Mouse (Mus musculus) limb, embryonic 13.5 days (tissue): ENCODE data around the gene Dgkz. TPM values are rescaled to one million over a fixed set of nuclear protein-coding genes. Genes with fewer than 3 reads are reported as not detected.
A peak's percentile ranks its signal among the peaks of the same experiment; 100 is the strongest.

ENCODE experiments used
- ATAC-seq: fragments of 200-750 bp; cut with Nextera tagmentation; 2 replicates; pipeline ENCODE4 v1.8.0; 2017; ENCODE audit warnings: low read depth, moderate number of reproducible peaks, moderate TSS enrichment; ENCODE audit not compliant: low FRiP score
- H3K27ac ChIP-seq: fragments of 300-500 bp; sonication (generic); 2 replicates; pipeline ENCODE4 v1.5.1; 2015; ENCODE audit warnings: inconsistent platforms, mild to moderate bottlenecking, moderate library complexity
- H3K27me3 ChIP-seq: fragments of 300-500 bp; sonication (generic); 2 replicates; pipeline ENCODE4 v1.6.1; 2015; ENCODE audit warnings: mild to moderate bottlenecking, inconsistent platforms
- H3K36me3 ChIP-seq: fragments of 300-500 bp; sonication (generic); 2 replicates; pipeline ENCODE4 v1.6.1; 2015; ENCODE audit warnings: inconsistent platforms, mild to moderate bottlenecking, moderate library complexity
- H3K4me1 ChIP-seq: fragments of 300-500 bp; sonication (generic); 2 replicates; pipeline ENCODE4 v1.6.1; 2015; ENCODE audit warnings: inconsistent platforms
- H3K4me2 ChIP-seq: fragments of 300-500 bp; sonication (generic); replicated peaks from 2 replicates; pipeline ENCODE4 v1.6.1; 2015; ENCODE audit warnings: inconsistent platforms, mild to moderate bottlenecking, moderate library complexity
- H3K4me3 ChIP-seq: fragments of 300-500 bp; sonication (generic); 2 replicates; pipeline ENCODE4 v1.5.1; 2015; ENCODE audit warnings: moderate library complexity, mild to moderate bottlenecking, inconsistent platforms
- H3K9ac ChIP-seq: fragments of 300-500 bp; sonication (generic); 2 replicates; pipeline ENCODE4 v1.6.1; 2015; ENCODE audit warnings: mild to moderate bottlenecking, inconsistent platforms
- H3K9me3 ChIP-seq: fragments of 300-500 bp; sonication (generic); 2 replicates; pipeline ENCODE4 v1.6.1; 2016; ENCODE audit warnings: inconsistent platforms
- WGBS: fragments of 180-500 bp; shearing (Covaris S2); methylation state at CpG from one replicate; pipeline ENCODE4 v1.1.7; 2015; 5-methylcytosine and 5-hydroxymethylcytosine counted together
- polyA plus RNA-seq: library from polyadenylated mRNA; unstranded; fragments of >200 nt; fragmentation: Nextera tagmentation; extraction: Ambion mirVana; gene quantifications from 2 replicates; pipeline ENCODE4 v1.2.1, GENCODE M21; 2015

The Dgkz gene
- polyA plus RNA-seq, 1 experiment from 2014 or later = 34.0 TPM

GRCm38 (mm10) chr2:91931328-91932159, 44.1 kb downstream of the Dgkz start:
- Histone ChIP-seq H3K4me2 (peak overlapping the region; percentile 86), H3K9me3 (no peaks in the 10 kb centered on the region), H3K4me1 (peaks cover 45% of the 10 kb centered on the region), H3K36me3 (peaks cover 37% of the 10 kb centered on the region), H3K27ac (peak overlapping the region; percentile 99), H3K27me3 (no peaks in the 10 kb centered on the region), H3K9ac (peak overlapping the region; percentile 99), H3K4me3 (peak overlapping the region; percentile 94)
- ATAC-seq = peak; percentile 77
- WGBS = 2% methylated on average over 49 of the region's 50 CpGs

DNA sequence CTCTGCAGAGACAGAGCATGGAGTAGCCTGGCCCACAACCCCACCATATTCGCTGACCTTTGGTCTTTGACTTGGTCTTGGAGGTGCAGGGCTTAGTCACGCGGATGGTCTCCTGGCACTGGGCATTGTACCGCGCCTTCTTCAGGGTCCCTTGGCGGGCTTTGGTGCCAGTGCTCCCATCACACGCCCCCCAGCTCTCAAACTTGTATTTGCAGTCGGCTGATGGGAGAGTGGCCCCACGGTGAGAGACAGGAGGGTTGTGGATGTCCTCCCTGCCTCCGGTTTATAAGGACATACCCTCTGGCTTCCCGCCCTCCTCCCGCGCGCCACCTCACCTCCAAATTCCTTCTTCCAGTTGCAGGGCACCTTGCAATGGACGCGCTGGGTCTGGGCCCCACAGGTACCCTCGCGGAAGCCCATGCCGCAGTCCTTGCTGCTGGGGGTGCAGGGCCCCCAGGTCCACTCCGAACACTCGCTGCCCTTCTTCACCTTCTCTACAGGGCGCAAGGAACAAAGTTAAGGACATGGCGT, 44.8 kb downstream of the Dgkz start:
- Histone ChIP-seq H3K4me2 (peak overlapping the region; percentile 86), H3K36me3 (peaks cover 30% of the 10 kb centered on the region), H3K27me3 (peaks cover 3% of the 10 kb centered on the region; the same call in 1 of the 2 replicates), H3K27ac (peak overlapping the region; percentile 99), H3K4me3 (peak overlapping the region; percentile 94), H3K9ac (peak overlapping the region; percentile 99), H3K4me1 (peaks cover 45% of the 10 kb centered on the region), H3K9me3 (no peaks in the 10 kb centered on the region)
- no peak for ATAC-seq
- 1% methylated on average over 23 of the region's 23 CpGs for WGBS

DNA sequence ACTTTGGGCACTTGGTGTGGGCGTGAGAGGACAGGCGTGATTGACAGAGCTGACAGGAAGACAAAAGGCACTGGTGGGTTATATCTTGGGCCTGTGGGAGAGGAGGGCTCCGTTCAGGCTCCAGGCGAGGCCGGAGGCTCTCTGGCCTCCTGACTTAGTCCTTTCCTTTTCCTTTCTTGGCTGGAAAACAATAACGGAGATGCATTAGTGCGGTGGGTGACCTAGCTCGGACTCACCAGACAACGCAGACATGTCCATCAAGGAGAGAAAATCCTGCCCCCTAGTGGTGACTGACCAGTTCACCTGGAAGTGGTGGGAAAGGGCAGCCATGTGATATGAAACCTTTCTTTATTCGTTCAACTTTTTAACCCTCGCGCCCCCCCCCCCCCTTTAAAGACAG, 45.7 kb downstream of the Dgkz start:
- H3K9ac ChIP-seq = peak overlapping the region; percentile 99
- H3K27ac ChIP-seq = peak overlapping the region; percentile 99; the same call in 1 of the 2 replicates
- H3K4me3 ChIP-seq = peak overlapping the region; percentile 94
- 13% methylated on average over 12 of the region's 12 CpGs for WGBS
- H3K4me1 ChIP-seq = peaks cover 48% of the 10 kb centered on the region
- peak overlapping the region; percentile 86 for H3K4me2 ChIP-seq
- peaks cover 9% of the 10 kb centered on the region for H3K27me3 ChIP-seq
- H3K9me3 ChIP-seq = no peaks in the 10 kb centered on the region
- ATAC-seq = no peak
- peaks cover 21% of the 10 kb centered on the region for H3K36me3 ChIP-seq

DNA sequence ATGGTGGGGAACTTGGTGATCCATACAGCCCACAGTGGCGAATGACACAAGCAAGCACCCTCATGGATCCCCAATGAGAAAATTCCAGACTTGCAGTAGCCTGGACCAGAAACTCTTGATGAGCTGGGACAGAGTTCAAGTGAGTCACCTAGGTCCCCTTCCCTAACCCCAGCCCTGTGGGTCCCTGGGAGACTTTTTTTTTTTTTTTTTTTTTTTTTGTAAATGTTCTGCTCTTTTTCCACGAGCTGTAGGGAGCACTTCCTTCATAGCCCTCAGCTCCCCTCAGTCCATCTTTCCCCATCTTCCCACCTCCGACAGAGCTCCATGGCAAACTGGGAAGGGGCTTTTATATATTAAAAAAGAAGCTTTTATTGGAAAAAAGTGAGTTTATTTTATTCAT, 46.2 kb downstream of the Dgkz start:
- WGBS = 58% methylated on average over 3 of the region's 3 CpGs
- Histone ChIP-seq H3K9ac (peak overlapping the region; percentile 99; the same call in 1 of the 2 replicates), H3K27ac (no peak overlapping the region), H3K9me3 (no peaks in the 10 kb centered on the region), H3K4me1 (peaks cover 48% of the 10 kb centered on the region), H3K4me3 (peak overlapping the region; percentile 94), H3K27me3 (peaks cover 14% of the 10 kb centered on the region), H3K36me3 (peaks cover 17% of the 10 kb centered on the region), H3K4me2 (peak overlapping the region; percentile 86)
- no peak for ATAC-seq

DNA sequence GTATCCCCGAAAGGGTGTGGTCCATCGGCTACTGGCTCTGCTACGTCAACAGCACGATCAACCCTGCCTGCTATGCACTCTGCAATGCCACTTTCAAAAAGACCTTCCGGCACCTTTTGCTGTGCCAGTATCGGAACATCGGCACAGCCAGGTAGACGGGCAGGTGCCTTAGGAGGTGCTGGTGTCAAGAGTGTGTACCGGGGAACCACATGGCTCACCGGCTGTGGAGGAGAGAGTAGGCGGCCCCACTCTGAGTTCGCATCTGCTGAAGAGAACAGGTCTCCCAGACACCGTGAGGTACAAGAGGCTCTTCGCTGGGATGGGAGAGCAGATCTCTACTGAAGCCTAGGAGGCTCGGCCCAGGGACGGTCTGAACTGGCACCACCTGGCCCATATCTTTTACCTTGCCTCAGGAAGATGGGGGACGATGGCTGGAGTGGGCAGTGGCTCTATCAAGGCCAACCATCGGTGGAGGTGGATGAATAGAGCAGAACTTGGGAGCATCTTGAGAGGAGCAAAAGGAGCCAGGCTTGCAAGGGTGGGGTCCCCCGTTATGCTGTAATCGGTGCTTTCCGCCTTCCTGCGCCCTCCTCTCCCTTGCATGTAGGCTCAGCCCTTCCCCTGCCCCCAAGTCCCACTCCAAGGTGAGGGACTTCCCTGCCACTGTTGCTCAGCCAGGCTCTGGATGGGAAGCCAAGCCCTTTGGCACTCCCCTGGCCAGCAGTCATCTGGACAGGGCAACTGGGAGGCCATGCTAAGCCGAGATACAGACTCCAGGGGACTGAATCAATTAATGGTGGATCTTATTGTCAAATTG, 46.9 kb downstream of the Dgkz start:
- Histone ChIP-seq H3K4me2 (peak overlapping the region; percentile 86; the same call in 1 of the 2 replicates), H3K27ac (no peak overlapping the region), H3K36me3 (peaks cover 17% of the 10 kb centered on the region), H3K4me3 (no peak overlapping the region), H3K9me3 (no peaks in the 10 kb centered on the region), H3K9ac (no peak overlapping the region), H3K27me3 (peaks cover 21% of the 10 kb centered on the region), H3K4me1 (peaks cover 44% of the 10 kb centered on the region)
- ATAC-seq = no peak
- 63% methylated on average over 23 of the region's 23 CpGs for WGBS

GRCm38 (mm10) chr2:91927826-91928533, 47.7 kb downstream of the Dgkz start:
- H3K4me3 ChIP-seq = no peak overlapping the region

DNA sequence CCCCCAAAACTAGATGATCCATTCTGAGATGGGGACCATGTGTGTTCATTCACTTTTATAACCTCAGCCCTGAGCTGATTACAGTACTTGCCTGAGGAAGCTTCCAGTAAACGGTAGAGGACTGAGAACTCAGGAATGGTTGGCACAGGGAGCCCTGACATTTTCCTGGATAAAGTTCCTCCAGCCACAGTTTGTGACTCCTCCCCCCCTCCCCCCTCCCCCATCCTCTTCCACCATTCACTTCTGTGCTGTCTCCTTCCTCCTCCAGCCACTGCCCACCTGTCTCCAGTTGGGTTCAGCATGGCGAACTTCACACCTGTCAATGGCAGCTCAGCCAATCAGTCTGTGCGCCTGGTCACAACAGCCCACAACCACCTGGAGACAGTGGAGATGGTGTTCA, 48.7 kb downstream of the Dgkz start, which contains the start of gene Chrm4:
Gene Chrm4 (plus strand): TSS at position 301 of the 400 bp plus-strand sequence.
- Histone ChIP-seq H3K9ac (no peak within 1 kb of the TSS), H3K36me3 (peaks cover 17% of the 10 kb centered on the region), H3K4me2 (peak within 1 kb of the TSS; percentile 32; the same call in 1 of the 2 replicates), H3K4me3 (no peak within 1 kb of the TSS), H3K27ac (no peak within 1 kb of the TSS), H3K4me1 (peaks cover 44% of the 10 kb centered on the region), H3K9me3 (no peaks in the 10 kb centered on the region), H3K27me3 (peaks cover 39% of the 10 kb centered on the region)
- 80% methylated on average over 3 of the region's 3 CpGs for WGBS
- no peak for ATAC-seq

More at GRCm38 (mm10) chr2:91927826-91928533, 47.7 kb downstream of the Dgkz start:
- ATAC-seq = no peak
- Histone ChIP-seq H3K4me1 (peaks cover 44% of the 10 kb centered on the region), H3K9ac (no peak overlapping the region), H3K36me3 (peaks cover 17% of the 10 kb centered on the region), H3K27me3 (peaks cover 29% of the 10 kb centered on the region), H3K9me3 (no peaks in the 10 kb centered on the region), H3K27ac (no peak overlapping the region), H3K4me2 (peak overlapping the region; percentile 32; the same call in 1 of the 2 replicates)
- whole genome bisulfite sequencing = 41% methylated on average over 34 of the region's 34 CpGs

DNA sequence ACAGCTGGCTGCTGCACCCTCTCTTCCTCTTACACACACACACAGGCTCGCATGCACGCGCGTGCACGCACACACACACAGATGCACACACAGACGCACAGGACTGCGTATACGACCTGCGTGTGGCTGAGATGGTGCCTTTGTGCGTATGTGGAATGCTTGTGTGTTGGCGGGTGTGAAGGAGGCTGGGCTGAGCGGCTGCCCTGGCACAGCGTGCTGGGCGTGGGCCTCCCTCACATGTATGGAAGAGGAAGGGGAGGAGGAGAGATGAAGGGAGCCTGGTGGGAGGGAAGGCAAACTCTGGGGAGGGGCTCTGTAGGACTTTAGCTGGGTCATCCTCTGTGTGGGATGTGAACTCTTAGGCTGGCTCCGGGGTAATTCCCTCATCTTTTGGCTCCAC, 50.2 kb downstream of the Dgkz start:
- Histone ChIP-seq H3K27ac (no peak overlapping the region), H3K9me3 (no peaks in the 10 kb centered on the region), H3K4me2 (no peak overlapping the region), H3K4me3 (no peak overlapping the region), H3K36me3 (peaks cover 17% of the 10 kb centered on the region), H3K27me3 (peaks cover 54% of the 10 kb centered on the region), H3K9ac (no peak overlapping the region), H3K4me1 (peaks cover 54% of the 10 kb centered on the region)
- ATAC-seq = no peak
- WGBS = 77% methylated on average over 15 of the region's 15 CpGs

GRCm38 (mm10) chr2:91924726-91925125, 50.9 kb downstream of the Dgkz start:
- WGBS = 71% methylated on average over 1 of the region's 1 CpGs
- Histone ChIP-seq H3K27me3 (peaks cover 61% of the 10 kb centered on the region), H3K4me1 (peaks cover 51% of the 10 kb centered on the region)

DNA sequence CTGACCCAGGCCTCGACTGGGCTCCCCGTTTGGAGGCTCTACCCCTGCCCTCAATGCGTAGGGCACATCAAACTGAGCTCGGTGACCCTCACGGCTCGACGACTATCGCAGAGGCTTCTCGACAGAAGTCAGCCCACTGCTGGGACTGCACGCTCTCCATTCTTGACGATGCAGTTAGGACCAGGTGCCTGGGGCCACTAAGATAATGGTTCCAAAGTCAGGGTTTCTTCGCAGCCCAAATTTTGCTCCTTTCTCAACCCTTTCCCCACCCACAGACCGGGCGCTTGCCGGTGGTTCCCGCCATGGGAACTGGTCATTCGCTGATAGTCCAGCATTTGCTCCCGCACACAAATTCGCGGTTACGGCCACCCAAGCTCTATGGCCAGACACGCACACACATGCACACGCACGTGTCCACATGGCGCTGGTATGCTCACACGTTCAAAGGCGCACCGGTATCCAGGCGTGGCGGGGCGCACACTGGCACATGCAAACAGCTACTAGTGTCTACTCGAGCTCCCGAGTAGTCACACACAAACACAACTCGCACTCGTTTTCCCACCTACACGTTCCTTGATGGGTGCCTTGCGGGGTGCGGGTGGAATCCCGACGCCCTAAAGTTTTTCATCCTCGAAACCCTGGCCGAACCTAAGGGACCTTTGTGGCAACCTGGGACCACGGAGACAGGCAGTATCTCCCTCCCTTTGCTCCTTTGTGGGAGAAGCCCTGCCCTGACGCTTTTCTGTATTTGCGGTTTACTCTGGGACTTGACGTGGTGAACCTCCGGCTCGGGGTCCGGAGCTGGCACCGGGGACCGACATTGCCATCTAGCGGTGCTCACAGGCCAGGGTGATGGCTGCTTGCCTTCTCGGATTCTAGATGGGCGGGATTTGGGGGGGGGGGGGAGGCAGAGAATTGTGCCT, 52.0 kb downstream of the Dgkz start:
- H3K27me3 ChIP-seq = peaks cover 64% of the 10 kb centered on the region
- ATAC-seq = no peak
- H3K4me1 ChIP-seq = peaks cover 41% of the 10 kb centered on the region
- H3K9me3 ChIP-seq = no peaks in the 10 kb centered on the region
- peak overlapping the region; percentile 10; the same call in 1 of the 2 replicates for H3K9ac ChIP-seq
- 6% methylated on average over 54 of the region's 54 CpGs for WGBS
- H3K27ac ChIP-seq = no peak overlapping the region; the same call in 1 of the 2 replicates
- peaks cover 11% of the 10 kb centered on the region for H3K36me3 ChIP-seq
- peak overlapping the region; percentile 94 for H3K4me2 ChIP-seq
- peak overlapping the region; percentile 58 for H3K4me3 ChIP-seq

More at GRCm38 (mm10) chr2:91924726-91925125, 50.9 kb downstream of the Dgkz start:
- H3K36me3 ChIP-seq = peaks cover 15% of the 10 kb centered on the region
- H3K9ac ChIP-seq = no peak overlapping the region
- H3K4me2 ChIP-seq = no peak overlapping the region
- ATAC-seq = no peak
- no peaks in the 10 kb centered on the region for H3K9me3 ChIP-seq
- no peak overlapping the region for H3K4me3 ChIP-seq
- no peak overlapping the region for H3K27ac ChIP-seq
